Mouse (Mus musculus) brain, embryonic 14.5 days (tissue): ENCODE data around the gene Ncam1.

Experiments used
- CTCF ChIP-seq: fragments of 200-500 bp; IDR thresholded peaks from 2 replicates; pipeline ENCODE4 v1.5.1; 2012; ENCODE audit warnings: inconsistent platforms, mild to moderate bottlenecking, moderate library complexity, borderline replicate concordance; ENCODE audit not compliant: insufficient read depth, insufficient read length; ENCODE audit errors: extremely low read depth
- POLR2A ChIP-seq: fragments of 200-500 bp; IDR thresholded peaks from 2 replicates; pipeline ENCODE4 v1.6.1; 2012; ENCODE audit warnings: mild to moderate bottlenecking, inconsistent platforms, borderline replicate concordance; ENCODE audit not compliant: poor library complexity, insufficient read depth, insufficient read length, severe bottlenecking; ENCODE audit errors: extremely low read depth

DNA sequence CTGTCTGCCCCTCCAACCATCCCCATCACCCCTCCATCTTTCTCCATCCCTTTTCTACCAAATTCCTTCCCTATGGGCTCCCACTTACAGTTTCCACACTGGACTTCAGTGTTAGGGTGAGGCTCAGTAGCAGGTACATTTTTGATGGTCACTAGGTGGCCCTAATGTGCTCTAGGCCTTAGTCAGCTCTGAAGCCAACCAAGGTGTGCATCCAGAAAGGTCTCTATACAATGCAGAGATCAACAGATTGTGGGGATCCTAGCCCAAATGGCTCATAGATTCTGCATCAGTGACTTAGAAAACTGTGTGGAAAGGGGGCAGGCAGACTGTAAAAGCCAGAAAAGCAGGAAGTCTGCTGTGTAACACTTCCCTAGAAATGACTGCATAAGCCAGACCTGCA lies 160.8 kb downstream of the Ncam1 start:
- TF ChIP-seq POLR2A = no peak
- no peak for TF ChIP-seq CTCF
